Mouse (Mus musculus): ENCODE measurements at regions not wholly inside any gene's neighbourhood (a gene's known extent, or its start where the extent isn't known, plus 50 kb on each side); places are given as distances from the start of the nearest gene placed in this dataset.

GRCm38 (mm10) chr13:101565323-101565722, 202.7 kb downstream of the Pik3r1 start:
- DNase-seq (ENCODE audit: low read depth, low spot score) = no peak

DNA sequence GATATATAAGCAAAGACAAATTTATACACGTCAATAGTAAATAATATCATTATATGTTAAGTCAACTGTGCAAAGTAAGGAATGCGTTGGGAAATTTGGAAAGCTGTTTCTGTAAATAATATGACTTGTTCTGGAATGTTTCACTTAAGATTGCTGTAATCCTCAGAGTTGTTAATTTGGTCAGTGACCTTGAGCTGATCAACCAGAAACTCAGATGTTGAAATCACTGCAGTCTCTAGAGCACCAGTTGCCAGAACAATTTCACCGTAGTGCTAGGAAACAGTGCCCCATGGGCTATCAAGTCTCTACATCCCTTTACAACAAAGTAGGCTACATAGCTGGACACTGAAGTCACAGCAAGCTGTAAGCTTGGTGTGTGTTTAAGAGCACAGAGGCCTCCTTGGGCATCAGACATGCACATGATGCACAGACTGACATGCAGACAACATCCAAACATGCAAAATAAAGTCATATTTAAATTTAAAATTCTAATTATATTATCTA, 212.6 kb downstream of the Pik3r1 start:
- no peak for DNase-seq (ENCODE audit: low read depth, low spot score)

GRCm38 (mm10) chr13:101553131-101553549, 214.9 kb downstream of the Pik3r1 start:
- DNase-seq (ENCODE audit: low read depth, low spot score) = no peak

GRCm38 (mm10) chr13:101552451-101552850, 215.6 kb downstream of the Pik3r1 start:
- no peak for DNase-seq (ENCODE audit: low read depth, low spot score)

GRCm38 (mm10) chr13:101551068-101551467, 216.9 kb downstream of the Pik3r1 start:
- DNase-seq (ENCODE audit: low read depth, low spot score) = no peak

- DNase-seq (ENCODE audit: low read depth, low spot score) = no peak
Measured at GRCm38 (mm10) chr13:101550526-101550925, 217.5 kb downstream of the Pik3r1 start.

DNA sequence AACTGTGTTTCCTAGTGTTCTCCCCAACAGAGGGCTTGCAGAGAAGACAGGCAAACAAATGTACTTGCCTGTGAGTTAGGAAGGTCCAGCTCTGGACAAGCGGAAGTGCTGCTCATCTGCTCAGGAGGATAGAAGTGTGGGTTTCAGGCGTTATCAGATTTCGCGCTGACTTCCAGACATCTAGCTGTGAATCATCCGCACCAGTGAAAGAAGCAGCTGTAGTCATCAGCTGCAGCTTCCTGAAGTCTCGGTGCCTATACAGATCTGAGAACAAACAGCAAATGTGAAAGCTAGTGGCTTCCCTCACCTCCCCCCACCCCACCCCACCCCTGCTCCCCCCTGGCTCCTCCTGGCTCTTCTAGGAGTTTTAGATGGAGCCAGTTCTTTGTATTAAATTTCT, 220.1 kb downstream of the Pik3r1 start:
- DNase-seq (ENCODE audit: low read depth, low spot score) = no peak

DNA sequence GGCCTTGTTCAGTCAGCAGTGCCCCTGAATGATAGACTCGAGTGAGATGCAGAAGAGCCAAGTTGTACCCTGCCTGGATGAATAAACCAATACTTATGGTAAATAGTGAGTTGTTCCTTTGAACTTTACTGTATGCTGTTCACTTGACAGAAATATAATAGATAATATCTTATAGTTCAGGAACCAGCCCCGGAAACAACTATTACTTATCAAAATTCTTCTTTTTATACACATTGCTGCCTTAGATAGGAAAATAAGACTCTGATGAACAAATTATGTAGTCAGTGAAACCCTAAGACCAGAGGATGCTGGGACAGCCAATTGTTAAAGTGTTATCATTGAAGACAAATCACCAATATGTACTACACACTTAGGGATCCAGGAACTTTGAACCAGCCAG, 220.7 kb downstream of the Pik3r1 start:
- DNase-seq (ENCODE audit: low read depth, low spot score) = no peak

DNA sequence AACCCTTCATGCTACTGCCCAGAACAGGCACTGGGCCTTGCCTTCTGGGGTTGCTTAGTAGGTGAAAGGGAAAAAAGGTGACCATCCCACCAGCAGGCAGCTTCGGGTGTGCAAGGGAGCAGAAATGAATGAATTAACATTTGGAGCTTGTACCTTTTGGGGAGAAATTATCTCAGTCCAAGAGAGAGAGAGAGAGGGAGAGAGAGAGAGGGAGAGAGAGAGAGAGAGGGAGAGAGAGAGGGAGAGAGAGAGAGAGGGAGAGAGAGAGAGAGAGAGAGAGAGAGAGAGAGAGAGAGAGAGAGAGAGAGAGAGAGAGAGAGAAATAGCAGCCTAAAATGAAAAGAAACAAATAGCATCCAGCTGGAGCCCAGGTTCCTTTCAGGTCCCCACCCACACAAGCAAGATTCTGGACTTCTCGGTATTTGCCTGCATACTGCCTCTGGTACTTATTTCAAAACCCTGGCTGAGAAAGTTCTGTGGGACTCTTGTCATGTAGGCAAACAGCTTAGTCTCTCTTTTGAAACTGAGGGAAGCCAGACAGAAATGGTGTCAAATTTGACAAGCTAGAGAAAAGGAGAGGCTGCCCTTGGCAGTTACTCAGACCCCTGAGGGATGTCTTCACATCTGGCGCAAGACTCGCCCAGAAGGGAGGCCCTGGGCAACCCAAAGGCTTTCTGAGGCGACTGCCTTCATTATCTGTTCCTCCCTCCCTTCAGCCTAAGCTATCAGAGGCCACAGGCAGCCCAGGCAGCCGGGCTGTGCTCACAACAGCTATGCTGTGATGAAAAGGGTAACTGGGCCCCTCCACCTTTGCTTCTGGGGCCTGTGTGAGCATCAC, 222.5 kb downstream of the Pik3r1 start:
- DNase-seq (ENCODE audit: low read depth, low spot score) = no peak

- DNase-seq (ENCODE audit: low read depth, low spot score) = no peak
Measured at GRCm38 (mm10) chr13:101540391-101541191, 227.4 kb downstream of the Pik3r1 start.

GRCm38 (mm10) chr13:101538110-101538509, 229.9 kb downstream of the Pik3r1 start:
- DNase-seq (ENCODE audit: low read depth, low spot score) = no peak

- DNase-seq (ENCODE audit: low read depth, low spot score) = no peak
Measured at GRCm38 (mm10) chr13:101536019-101536418, 232.0 kb downstream of the Pik3r1 start.

- DNase-seq (ENCODE audit: low read depth, low spot score) = no peak
Measured at GRCm38 (mm10) chr13:101535331-101535866, 232.6 kb downstream of the Pik3r1 start.

GRCm38 (mm10) chr13:101534490-101534889, 233.5 kb downstream of the Pik3r1 start:
- no peak for DNase-seq (ENCODE audit: low read depth, low spot score)

DNA sequence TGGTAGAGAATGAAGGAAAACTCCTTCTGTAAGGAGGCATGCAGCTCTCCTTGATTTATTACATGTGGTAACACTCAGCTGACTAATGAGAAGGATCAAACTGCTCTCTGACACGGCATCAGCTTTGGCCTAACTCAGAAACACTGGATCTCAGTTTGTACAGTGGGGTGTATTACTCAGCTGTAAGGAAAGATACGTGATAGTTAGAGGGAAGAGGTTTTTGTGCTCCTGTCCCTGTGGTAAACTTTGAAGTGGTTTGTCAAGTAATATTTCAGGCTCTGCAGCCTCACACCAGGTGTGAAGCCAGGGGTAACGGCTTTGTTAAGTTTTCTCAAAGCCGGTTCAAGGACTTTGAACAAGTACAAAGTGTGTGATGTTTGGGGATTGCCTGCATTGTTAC, 235.1 kb downstream of the Pik3r1 start:
- no peak for DNase-seq (ENCODE audit: low read depth, low spot score)

DNA sequence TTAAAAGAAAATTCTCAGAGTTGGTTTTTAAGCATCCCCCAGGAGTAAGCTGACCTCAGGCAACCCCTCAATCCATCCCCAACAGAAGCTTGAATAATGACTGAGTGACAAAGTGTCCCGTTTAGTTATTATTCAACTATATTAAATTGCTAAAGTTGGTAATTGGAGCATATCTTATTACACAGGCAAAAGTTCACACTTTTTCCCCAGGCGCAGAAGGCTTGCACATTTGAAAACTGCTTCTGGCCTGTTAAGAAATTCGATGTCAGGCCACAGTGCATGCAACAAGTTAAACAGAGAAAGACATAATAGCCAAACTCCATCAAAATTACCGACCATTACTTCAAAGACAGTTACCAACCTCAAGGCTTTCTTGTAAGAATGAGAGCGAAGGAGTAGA, 240.3 kb downstream of the Pik3r1 start:
- DNase-seq (ENCODE audit: low read depth, low spot score) = no peak

- no peak for DNase-seq (ENCODE audit: low read depth, low spot score)
Measured at GRCm38 (mm10) chr13:101524781-101525180, 243.2 kb downstream of the Pik3r1 start.

DNA sequence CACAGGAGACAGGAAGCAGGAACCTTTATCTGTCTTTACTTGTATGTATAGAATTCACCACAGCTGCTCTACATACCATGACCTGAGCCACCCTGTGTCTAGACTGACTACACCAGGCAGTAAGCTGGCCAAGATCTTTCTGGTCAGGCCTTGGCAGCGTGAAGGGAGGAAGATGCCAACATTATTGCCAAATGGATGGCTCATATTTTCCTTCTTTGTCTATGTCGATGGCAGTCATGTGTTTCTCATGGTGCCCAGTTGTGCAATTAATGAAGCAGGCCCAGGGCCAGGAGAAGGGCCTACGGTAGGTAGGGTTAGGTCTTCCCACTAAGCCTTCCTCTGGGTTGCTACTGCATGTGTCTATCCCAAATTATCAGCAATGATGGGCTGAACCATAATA, 243.8 kb downstream of the Pik3r1 start:
- DNase-seq (ENCODE audit: low read depth, low spot score) = no peak

DNA sequence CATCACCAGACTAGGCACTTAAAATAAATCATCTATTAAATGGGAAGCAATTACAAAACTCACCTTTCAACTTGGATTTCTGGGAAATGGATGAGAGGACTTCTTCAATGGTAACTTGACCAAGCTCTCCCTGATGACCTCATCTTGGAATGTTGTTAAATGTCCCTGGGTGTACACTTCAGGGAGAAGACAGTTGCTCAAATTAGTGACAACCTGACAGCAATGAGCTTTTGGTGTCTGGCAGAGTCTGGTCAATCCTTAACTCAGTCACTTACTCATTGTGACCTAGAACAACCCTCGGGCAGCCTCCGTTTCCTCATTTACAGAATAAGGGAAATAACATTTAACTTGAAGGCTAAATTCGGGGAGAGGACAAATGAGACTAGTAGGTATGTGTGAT, 244.5 kb downstream of the Pik3r1 start:
- DNase-seq (ENCODE audit: low read depth, low spot score) = no peak

- no peak for DNase-seq (ENCODE audit: low read depth, low spot score)
Measured at GRCm38 (mm10) chr13:101522597-101522996, 245.4 kb downstream of the Pik3r1 start.

DNA sequence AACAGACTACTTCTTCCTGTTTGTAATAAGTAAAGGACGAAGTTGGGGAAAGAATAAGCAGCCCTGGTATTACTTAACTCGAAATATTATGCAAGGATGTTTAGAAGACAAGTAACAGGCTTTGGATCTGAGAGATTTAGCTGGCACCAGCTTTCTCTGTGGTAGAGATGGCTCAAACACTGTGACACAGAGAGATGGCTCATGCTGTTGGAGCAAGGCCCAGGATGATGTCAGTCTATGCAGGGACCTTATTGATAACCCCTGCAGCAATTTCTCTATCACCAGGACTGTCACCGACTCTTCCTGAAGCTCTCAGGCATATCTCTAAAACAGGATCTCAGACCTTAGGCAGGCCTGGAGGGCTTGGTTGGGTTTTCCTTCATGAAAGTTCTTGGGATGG, 254.7 kb downstream of the Pik3r1 start:
- no peak for DNase-seq (ENCODE audit: low read depth, low spot score)

- DNase-seq (ENCODE audit: low read depth, low spot score) = no peak
Measured at GRCm38 (mm10) chr13:101509946-101510345, 258.1 kb downstream of the Pik3r1 start.

Measured in WW6 (cell line).